Mouse (Mus musculus) G1E-ER4 (cell line): ENCODE data around the gene Aldh3b2. TPM values are rescaled to one million over a fixed set of nuclear protein-coding genes. Genes with fewer than 3 reads are reported as not detected.

ENCODE experiments used
- GATA1 ChIP-seq: IDR thresholded peaks from one replicate; pipeline ENCODE4 v1.8.0; 2012; ENCODE audit warnings: low read length, inconsistent platforms
- polyA plus RNA-seq: library from polyadenylated mRNA; stranded (reverse); fragments of >175 nt; gene quantifications from 2 replicates; pipeline ENCODE4 v1.2.3, GENCODE M21; 2012

The Aldh3b2 gene
- polyA plus RNA-seq, 1 experiment, result not detected

GRCm38 (mm10) chr19:4015635-4016034 is 43.5 kb downstream of the Aldh3b2 start:
- TF ChIP-seq GATA1, result no peak

GRCm38 (mm10) chr19:4017921-4018587 is 45.9 kb downstream of the Aldh3b2 start:
- TF ChIP-seq GATA1, result no peak

GRCm38 (mm10) chr19:4018743-4019583 is 46.8 kb downstream of the Aldh3b2 start:
- no peak for TF ChIP-seq GATA1

GRCm38 (mm10) chr19:4023185-4023584 is 51.1 kb downstream of the Aldh3b2 start:
- no peak for TF ChIP-seq GATA1

GRCm38 (mm10) chr19:4027576-4027975 is 55.4 kb downstream of the Aldh3b2 start:
- TF ChIP-seq GATA1, result no peak

Other genes starting within 250 kb of the Aldh3b2 start
- gene Kmt5b, start 204.9 kb upstream of the Aldh3b2 start, polyA plus RNA-seq, result 7.1 and 10.0 TPM in 2 replicates
- gene Chka, start 120.6 kb upstream of the Aldh3b2 start, polyA plus RNA-seq, result 15.2 and 16.8 TPM in 2 replicates
- gene Tcirg1, start 65.2 kb upstream of the Aldh3b2 start, polyA plus RNA-seq, result 34.5 and 39.3 TPM in 2 replicates
- 41.9 and 220 TPM in 2 replicates for gene Ndufs8, start 59.6 kb upstream of the Aldh3b2 start, polyA plus RNA-seq
- gene Aldh3b1, start 42.5 kb upstream of the Aldh3b2 start, polyA plus RNA-seq, result not detected in 2 replicates
- gene Unc93b1, start 37.1 kb upstream of the Aldh3b2 start, polyA plus RNA-seq, result 0.11 TPM in 1 of 2 replicates, not detected in the other
- not detected in 2 replicates for gene Aldh3b3, start 13.7 kb upstream of the Aldh3b2 start, polyA plus RNA-seq
- 5.4 and 7.1 TPM in 2 replicates for gene Acy3, start 14.2 kb downstream of the Aldh3b2 start, polyA plus RNA-seq
- gene Tbx10, start 20.4 kb downstream of the Aldh3b2 start, polyA plus RNA-seq, result not detected in 2 replicates
- gene Nudt8, start 28.3 kb downstream of the Aldh3b2 start, polyA plus RNA-seq, result 26.3 and 32.2 TPM in 2 replicates
- 3.8 and 5.3 TPM in 2 replicates for gene Gm49405, start 28.3 kb downstream of the Aldh3b2 start, polyA plus RNA-seq
- 7.2 and 8.9 TPM in 2 replicates for gene Doc2g, start 31.0 kb downstream of the Aldh3b2 start, polyA plus RNA-seq
- 378 and 401 TPM in 2 replicates for gene Ndufv1, start 40.5 kb downstream of the Aldh3b2 start, polyA plus RNA-seq
- 40.1 and 105 TPM in 2 replicates for gene Gstp1, start 65.7 kb downstream of the Aldh3b2 start, polyA plus RNA-seq
- not detected in 2 replicates for gene Gstp2, start 73.7 kb downstream of the Aldh3b2 start, polyA plus RNA-seq
- 4.1 and 7.7 TPM in 2 replicates for gene Gstp3, start 87.2 kb downstream of the Aldh3b2 start, polyA plus RNA-seq
- gene Cabp2, start 109.2 kb downstream of the Aldh3b2 start, polyA plus RNA-seq, result not detected in 2 replicates
- 70.4 and 72.4 TPM in 2 replicates for gene Cdk2ap2, start 124.9 kb downstream of the Aldh3b2 start, polyA plus RNA-seq
- 36.1 and 36.7 TPM in 2 replicates for gene Pitpnm1, start 127.7 kb downstream of the Aldh3b2 start, polyA plus RNA-seq
- 99.6 and 105 TPM in 2 replicates for gene Aip, start 153.5 kb downstream of the Aldh3b2 start, polyA plus RNA-seq
- gene Gpr152, start 167.5 kb downstream of the Aldh3b2 start, polyA plus RNA-seq, result not detected in 2 replicates
- gene Cabp4, start 171.7 kb downstream of the Aldh3b2 start, polyA plus RNA-seq, result 0.06 TPM in 1 of 2 replicates, not detected in the other
- gene Coro1b, start 176.3 kb downstream of the Aldh3b2 start, polyA plus RNA-seq, result 187 and 368 TPM in 2 replicates
- 448 and 548 TPM in 2 replicates for gene Ptprcap, start 181.3 kb downstream of the Aldh3b2 start, polyA plus RNA-seq
- gene Rps6kb2, start 191.0 kb downstream of the Aldh3b2 start, polyA plus RNA-seq, result 92.1 and 99.4 TPM in 2 replicates
- gene Carns1, start 203.2 kb downstream of the Aldh3b2 start, polyA plus RNA-seq, result 0.39 and 0.46 TPM in 2 replicates
- gene Tbc1d10c, start 219.0 kb downstream of the Aldh3b2 start, polyA plus RNA-seq, result 19.4 and 24.6 TPM in 2 replicates
- gene Ppp1ca, start 219.7 kb downstream of the Aldh3b2 start, polyA plus RNA-seq, result 609 and 669 TPM in 2 replicates
- 28.7 and 31.6 TPM in 2 replicates for gene Rad9a, start 229.3 kb downstream of the Aldh3b2 start, polyA plus RNA-seq
- not detected in 2 replicates for gene Clcf1, start 241.9 kb downstream of the Aldh3b2 start, polyA plus RNA-seq
- gene AC109138.7, start 242.0 kb downstream of the Aldh3b2 start, polyA plus RNA-seq, result 30.0 TPM in 1 of 2 replicates, not detected in the other